Mouse (Mus musculus) liver (tissue): ENCODE results near the gene Olfr1256.

ENCODE experiments used
- DNase-seq: peaks from one replicate; pipeline ENCODE4 v3.0.0-alpha.2; 2020; ENCODE audit warnings: mixed read lengths

Gene Olfr1256

GRCm38 (mm10) chr2:89841455-89841854, at the start of gene Olfr1256:
TSS of gene Olfr1256 (minus strand) at chr2:89841555.
- no peak for DNase-seq

GRCm38 (mm10) chr2:89878137-89878536, 36.8 kb upstream of the Olfr1256 start, which contains the start of gene Olfr1257:
TSS of gene Olfr1257 (plus strand) at chr2:89878437.
- no peak for DNase-seq

GRCm38 (mm10) chr2:89849230-89849629, 7.9 kb upstream of the Olfr1256 start:
- DNase-seq, result no peak

GRCm38 (mm10) chr2:89848105-89848504, 6.8 kb upstream of the Olfr1256 start, which contains the start of gene Olfr48:
TSS of gene Olfr48 (minus strand) at chr2:89848205.
- no peak for DNase-seq

- DNase-seq, result no peak
Measured at GRCm38 (mm10) chr2:89820216-89820615, 21.1 kb downstream of the Olfr1256 start.

GRCm38 (mm10) chr2:89811751-89812150, 29.6 kb downstream of the Olfr1256 start, which contains the start of gene Olfr1255:
TSS of gene Olfr1255 (plus strand) at chr2:89812051.
- no peak for DNase-seq

- DNase-seq, result no peak
Measured at GRCm38 (mm10) chr2:89810751-89811150, 30.6 kb downstream of the Olfr1256 start.

GRCm38 (mm10) chr2:89799583-89799982, 41.8 kb downstream of the Olfr1256 start:
- no peak for DNase-seq

- no peak for DNase-seq
Measured at GRCm38 (mm10) chr2:89793519-89793918, 47.8 kb downstream of the Olfr1256 start, which contains the start of gene Olfr1254. TSS of gene Olfr1254 (minus strand) at chr2:89793619.
